Mouse (Mus musculus) hindbrain, embryonic 14.5 days (tissue): Measurements from ENCODE around the gene Tex19.1. TPM values are rescaled to one million over a fixed set of nuclear protein-coding genes. Genes with fewer than 3 reads are reported as not detected.

Experiments used
- ATAC-seq: fragments of 200-750 bp; cut with Nextera tagmentation; 2 replicates; pipeline ENCODE4 v1.8.0; 2017; ENCODE audit warnings: moderate number of reproducible peaks, mild to moderate bottlenecking, moderate TSS enrichment, moderate library complexity; ENCODE audit not compliant: low FRiP score
- DNase-seq: peaks from one replicate; pipeline ENCODE4 v3.0.0-alpha.2; 2015; ENCODE audit warnings: low spot score
- H3K27ac ChIP-seq: fragments of 300-500 bp; sonication (generic); 2 replicates; pipeline ENCODE4 v1.5.1; 2014; ENCODE audit warnings: mild to moderate bottlenecking, moderate library complexity
- H3K27me3 ChIP-seq: fragments of 300-500 bp; sonication (generic); 2 replicates; pipeline ENCODE4 v1.6.1; 2014; ENCODE audit warnings: mild to moderate bottlenecking, low read length, mixed read lengths; ENCODE audit not compliant: control insufficient read depth, insufficient read depth
- H3K36me3 ChIP-seq: fragments of 300-500 bp; sonication (generic); replicated peaks from 2 replicates; pipeline ENCODE4 v1.6.1; 2014; ENCODE audit not compliant: control insufficient read depth, insufficient read depth
- H3K4me1 ChIP-seq: fragments of 300-500 bp; sonication (generic); replicated peaks from 2 replicates; pipeline ENCODE4 v1.6.1; 2014; ENCODE audit warnings: antibody characterized with exemption, low read length, mixed read lengths; ENCODE audit not compliant: control insufficient read depth, insufficient read depth
- H3K4me2 ChIP-seq: fragments of 300-500 bp; sonication (generic); replicated peaks from 2 replicates; pipeline ENCODE4 v1.6.1; 2014; ENCODE audit warnings: mild to moderate bottlenecking, moderate library complexity
- H3K4me3 ChIP-seq: fragments of 300-500 bp; sonication (generic); replicated peaks from 2 replicates; pipeline ENCODE4 v1.5.1; 2014; ENCODE audit warnings: mild to moderate bottlenecking, low read length
- H3K9ac ChIP-seq: fragments of 300-500 bp; sonication (generic); 2 replicates; pipeline ENCODE4 v1.6.1; 2014
- H3K9me3 ChIP-seq: fragments of 300-500 bp; sonication (generic); 2 replicates; pipeline ENCODE4 v1.6.1; 2016; ENCODE audit warnings: low read length; ENCODE audit not compliant: control insufficient read depth
- WGBS: fragments of 180-500 bp; shearing (Covaris S2); extraction: QIAGEN DNeasy Blood & Tissue Kit; methylation state at CpG from one replicate; pipeline ENCODE4 v1.1.7; 2014; 5-methylcytosine and 5-hydroxymethylcytosine counted together
- polyA plus RNA-seq: library from polyadenylated mRNA; unstranded; fragments of >200 nt; fragmentation: Nextera tagmentation; extraction: Ambion mirVana; gene quantifications from 2 replicates; pipeline ENCODE4 v1.2.1, GENCODE M21; 2014

Tex19.1 gene
- polyA plus RNA-seq, 1 experiment from 2014 or later, result not detected

- peaks cover 9% of the 10 kb centered on the region for H3K4me1 ChIP-seq
- H3K9ac ChIP-seq, result no peak overlapping the region
- no peak overlapping the region for H3K4me3 ChIP-seq
- no peak for ATAC-seq
- 94% methylated on average over 26 of the region's 26 CpGs for WGBS
- no peaks in the 10 kb centered on the region for H3K36me3 ChIP-seq
- no peak overlapping the region for H3K27ac ChIP-seq
- peaks cover 24% of the 10 kb centered on the region for H3K27me3 ChIP-seq
- H3K9me3 ChIP-seq, result no peaks in the 10 kb centered on the region
- no peak overlapping the region for H3K4me2 ChIP-seq
- DNase-seq, result no peak
Observed at GRCm38 (mm10) chr11:121160636-121161346, 14.8 kb downstream of the Tex19.1 start.

- DNase-seq, result no peak
- no peak overlapping the region for H3K4me2 ChIP-seq
- no peak overlapping the region for H3K9ac ChIP-seq
- H3K4me3 ChIP-seq, result no peak overlapping the region
- H3K36me3 ChIP-seq, result no peaks in the 10 kb centered on the region
- H3K4me1 ChIP-seq, result no peaks in the 10 kb centered on the region
- ATAC-seq, result no peak
- no peaks in the 10 kb centered on the region for H3K9me3 ChIP-seq
- no peaks in the 10 kb centered on the region for H3K27me3 ChIP-seq
- H3K27ac ChIP-seq, result no peak overlapping the region
- WGBS, result 94% methylated on average over 4 of the region's 4 CpGs
Observed at GRCm38 (mm10) chr11:121163751-121164150, 17.8 kb downstream of the Tex19.1 start.

- H3K27ac ChIP-seq, result no peak overlapping the region
- DNase-seq (no peak), ATAC-seq (no peak)
- no peak overlapping the region for H3K9ac ChIP-seq
- no peak overlapping the region for H3K4me2 ChIP-seq
- H3K27me3 ChIP-seq, result no peaks in the 10 kb centered on the region
- H3K9me3 ChIP-seq, result no peaks in the 10 kb centered on the region
- H3K4me1 ChIP-seq, result peaks cover 5% of the 10 kb centered on the region; the same call in 1 of the 2 replicates
- H3K36me3 ChIP-seq, result no peaks in the 10 kb centered on the region
- H3K4me3 ChIP-seq, result no peak overlapping the region
- WGBS, result 73% methylated on average over 5 of the region's 5 CpGs
Observed at GRCm38 (mm10) chr11:121173203-121173602, 27.3 kb downstream of the Tex19.1 start.

GRCm38 (mm10) chr11:121174234-121174633 lies 28.3 kb downstream of the Tex19.1 start:
- H3K36me3 ChIP-seq, result no peaks in the 10 kb centered on the region
- no peaks in the 10 kb centered on the region for H3K27me3 ChIP-seq
- H3K9me3 ChIP-seq, result no peaks in the 10 kb centered on the region
- WGBS, result 48% methylated on average over 3 of the region's 3 CpGs
- H3K4me3 ChIP-seq, result no peak overlapping the region
- H3K4me2 ChIP-seq, result no peak overlapping the region
- no peak overlapping the region for H3K9ac ChIP-seq
- peaks cover 5% of the 10 kb centered on the region; the same call in 1 of the 2 replicates for H3K4me1 ChIP-seq
- H3K27ac ChIP-seq, result no peak overlapping the region
- DNase-seq (no peak), ATAC-seq (no peak)

- no peaks in the 10 kb centered on the region for H3K27me3 ChIP-seq
- H3K4me3 ChIP-seq, result no peak overlapping the region
- no peak overlapping the region for H3K27ac ChIP-seq
- DNase-seq, result peak; percentile 68
- H3K4me2 ChIP-seq, result no peak overlapping the region
- 56% methylated on average over 12 of the region's 12 CpGs for WGBS
- H3K4me1 ChIP-seq, result peaks cover 5% of the 10 kb centered on the region; the same call in 1 of the 2 replicates
- ATAC-seq, result no peak; the same call in 1 of the 2 replicates
- H3K9me3 ChIP-seq, result no peaks in the 10 kb centered on the region
- H3K9ac ChIP-seq, result no peak overlapping the region
- H3K36me3 ChIP-seq, result peaks cover 11% of the 10 kb centered on the region; the same call in 1 of the 2 replicates
Observed at GRCm38 (mm10) chr11:121176285-121177270, 30.6 kb downstream of the Tex19.1 start.

GRCm38 (mm10) chr11:121189681-121190080 lies 43.7 kb downstream of the Tex19.1 start:
- DNase-seq (no peak), ATAC-seq (no peak)
- Histone ChIP-seq H3K27ac (no peak overlapping the region), H3K27me3 (no peaks in the 10 kb centered on the region), H3K4me1 (no peaks in the 10 kb centered on the region), H3K4me3 (no peak overlapping the region), H3K9me3 (no peaks in the 10 kb centered on the region), H3K4me2 (no peak overlapping the region), H3K36me3 (peaks cover 43% of the 10 kb centered on the region), H3K9ac (no peak overlapping the region)
- WGBS, result 76% methylated on average over 3 of the region's 3 CpGs

GRCm38 (mm10) chr11:121192742-121193141 lies 46.8 kb downstream of the Tex19.1 start:
- Histone ChIP-seq H3K36me3 (peaks cover 45% of the 10 kb centered on the region), H3K4me1 (no peaks in the 10 kb centered on the region), H3K4me3 (no peak overlapping the region), H3K27me3 (no peaks in the 10 kb centered on the region), H3K27ac (no peak overlapping the region), H3K9ac (no peak overlapping the region), H3K4me2 (no peak overlapping the region), H3K9me3 (no peaks in the 10 kb centered on the region)
- DNase-seq (no peak), ATAC-seq (no peak)
- WGBS, result 76% methylated on average over 2 of the region's 2 CpGs

GRCm38 (mm10) chr11:121193415-121193814 lies 47.5 kb downstream of the Tex19.1 start:
- Histone ChIP-seq H3K27ac (no peak overlapping the region), H3K9me3 (no peaks in the 10 kb centered on the region), H3K27me3 (no peaks in the 10 kb centered on the region), H3K4me2 (no peak overlapping the region), H3K36me3 (peaks cover 45% of the 10 kb centered on the region), H3K9ac (no peak overlapping the region), H3K4me1 (no peaks in the 10 kb centered on the region), H3K4me3 (no peak overlapping the region)
- ATAC-seq (no peak), DNase-seq (no peak)
- 84% methylated on average over 3 of the region's 3 CpGs for WGBS
